Comparison of ENCODE assay signal across 15 mouse cellular contexts in the genomic region with DNA sequence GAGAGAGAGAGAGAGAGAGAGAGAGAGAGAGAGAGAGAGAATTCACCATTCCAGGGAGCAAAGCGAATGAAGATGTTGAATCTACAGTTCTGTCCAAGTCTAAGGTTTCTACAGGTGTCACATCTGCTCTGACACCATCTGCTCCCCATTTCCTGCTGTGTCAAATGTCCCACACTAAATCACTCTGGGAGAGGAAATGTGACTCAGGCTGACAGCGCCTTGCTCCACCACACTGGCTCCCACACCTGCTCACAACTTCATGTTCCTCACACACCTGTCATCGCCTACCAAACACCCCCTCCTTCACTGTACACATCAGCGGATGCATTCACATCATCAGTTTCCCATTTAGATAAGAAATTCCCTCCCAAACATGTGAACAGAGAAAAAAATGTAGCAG.
A peak's percentile ranks its signal among the peaks of the same experiment; 100 is the strongest.
DNase-seq lines count a peak whose midpoint lies in the region; ATAC-seq and TF ChIP-seq lines count a peak whose summit lies in the region.
"Had no signal": no experiment of that assay in that cellular context is flagged by ENCODE, and none has a peak within 500 bp of the region (broad histone marks: within the 10 kb centered on the region; RNA-seq: fewer than 3 reads in every experiment).

No protein-coding gene starts in this region.

- H3K4me3 ChIP-seq in kidney, embryonic 14.5 days (ENCODE audit: low read length), result no peak overlapping the region
- H3K4me3 ChIP-seq in kidney, adult 2 months (ENCODE audit: insufficient read depth, low read depth, low read length), result no peak overlapping the region
- no peak overlapping the region for H3K4me3 ChIP-seq in CH12.LX (replicated peaks in 1 of 3; ENCODE audit: low read depth in 2 of 3, low read length in 2 of 3, poor library complexity in 1 of 3)
- no peak overlapping the region for H3K4me3 ChIP-seq in limb, embryonic 10.5 days
- no peak overlapping the region for H3K4me3 ChIP-seq in forebrain, embryonic 16.5 days (replicated peaks; ENCODE audit: low read length)
- H3K4me3 ChIP-seq in intestine, embryonic 16.5 days (ENCODE audit: low read length), result no peak overlapping the region
- H3K4me3 ChIP-seq: erythroblast, embryonic 14.5 days; midbrain, embryonic 12.5 days had no signal

- H3K9ac ChIP-seq in kidney, embryonic 14.5 days (ENCODE audit: low read depth, low read length), result no peak overlapping the region
- H3K9ac ChIP-seq in CH12.LX (ENCODE audit: insufficient read depth, low read depth), result no peak overlapping the region
- no peak overlapping the region for H3K9ac ChIP-seq in forebrain, embryonic 16.5 days (replicated peaks; ENCODE audit: low read depth, low read length)
- H3K9ac ChIP-seq in intestine, embryonic 16.5 days (ENCODE audit: low read depth, low read length), result no peak overlapping the region
- H3K9ac ChIP-seq: midbrain, embryonic 12.5 days had no signal

- ATAC-seq in kidney, embryonic 14.5 days (ENCODE audit: low FRiP score, low TSS enrichment), result peak; percentile 66
- no peak for ATAC-seq in forebrain, embryonic 16.5 days
- no peak for ATAC-seq in intestine, embryonic 16.5 days
- ATAC-seq: intestine, postnatal 0 days; lung, postnatal 0 days had no signal

- in situ Hi-C loops in CH12.LX (cut with MboI; ENCODE audit: low pct_ligation_motif_present, low pct_unique_long_range_greater_than_20kb, low sequenced_read_pairs), result no loop called here

- TF ChIP-seq EP300 in CH12.LX (IDR thresholded peaks at IDR 0.05; ENCODE audit: low read length), result peak; percentile 76; the same call in 1 of the 2 replicates

- TF ChIP-seq CTCF in kidney, adult 2 months (conservative IDR thresholded peaks at IDR 0.05; ENCODE audit: insufficient read depth, insufficient read length, low read depth, low read length), result no peak
- no peak for TF ChIP-seq CTCF in CH12.LX (conservative IDR thresholded peaks at IDR 0.05 in 1 of 2, IDR thresholded peaks at IDR 0.05 in 1 of 2; ENCODE audit: low read depth in 2 of 2, low read length in 2 of 2)

- H3K9me3 ChIP-seq in kidney, embryonic 14.5 days (ENCODE audit: control insufficient read depth, low read length), result no peaks in the 10 kb centered on the region
- no peaks in the 10 kb centered on the region for H3K9me3 ChIP-seq in CH12.LX (replicated peaks; ENCODE audit: low read length)
- no peaks in the 10 kb centered on the region for H3K9me3 ChIP-seq in limb, embryonic 10.5 days (replicated peaks)
- H3K9me3 ChIP-seq in forebrain, embryonic 16.5 days (ENCODE audit: control insufficient read depth, low read length), result no peaks in the 10 kb centered on the region
- H3K9me3 ChIP-seq in intestine, embryonic 16.5 days (ENCODE audit: control insufficient read depth, low read length), result no peaks in the 10 kb centered on the region
- H3K9me3 ChIP-seq: midbrain, embryonic 12.5 days had no signal

- 27% methylated on average over 4 of the region's 4 CpGs for WGBS in kidney, embryonic 14.5 days
- 28% methylated on average over 4 of the region's 4 CpGs for WGBS in kidney, adult 2 months
- 44% methylated on average over 4 of the region's 4 CpGs for WGBS in limb, embryonic 10.5 days
- WGBS in forebrain, embryonic 16.5 days, result 79% methylated on average over 4 of the region's 4 CpGs
- 73% methylated on average over 4 of the region's 4 CpGs for WGBS in intestine, embryonic 16.5 days

- TF ChIP-seq RAD21 in CH12.LX (IDR thresholded peaks at IDR 0.05; ENCODE audit: low read depth, low read length), result no peak

- H3K4me1 ChIP-seq in kidney, embryonic 14.5 days (ENCODE audit: control insufficient read depth, insufficient read depth, low read length), result peaks cover 22% of the 10 kb centered on the region
- no peaks in the 10 kb centered on the region for H3K4me1 ChIP-seq in kidney, adult 2 months (ENCODE audit: control insufficient read depth, insufficient read depth, low read length)
- H3K4me1 ChIP-seq in CH12.LX (ENCODE audit: control insufficient read depth in 1 of 2, insufficient read depth in 2 of 2), result peaks cover 0 to 29% of the 10 kb centered on the region in 2 experiments; a peak in 2 of 4 replicates
- H3K4me1 ChIP-seq in limb, embryonic 10.5 days, result peaks cover 21% of the 10 kb centered on the region
- peaks cover 8% of the 10 kb centered on the region for H3K4me1 ChIP-seq in forebrain, embryonic 16.5 days (replicated peaks; ENCODE audit: control insufficient read depth, insufficient read depth, low read length)
- H3K4me1 ChIP-seq in intestine, embryonic 16.5 days (ENCODE audit: control insufficient read depth, insufficient read depth, low read length), result no peaks in the 10 kb centered on the region

- DNase-seq in kidney, adult 2 months, result no peak
- peak; percentile 59 for DNase-seq in CH12.LX (ENCODE audit: extremely low read depth)
- DNase-seq in limb, embryonic 10.5 days (ENCODE audit: low spot score), result peak; percentile 65
- peak; percentile 53 for DNase-seq in thymus, postnatal 14 days
- DNase-seq: adrenal gland, adult 2 months; cerebellum, postnatal 25 days; heart, postnatal 36 days; right cerebral cortex, postnatal 25 days had no signal

- H3K27ac ChIP-seq in kidney, embryonic 14.5 days (ENCODE audit: low read depth, low read length), result no peak overlapping the region
- no peak overlapping the region for H3K27ac ChIP-seq in kidney, adult 2 months (ENCODE audit: insufficient read depth, low read depth, low read length)
- H3K27ac ChIP-seq in CH12.LX (ENCODE audit: insufficient read depth, low read depth), result no peak overlapping the region
- H3K27ac ChIP-seq in limb, embryonic 10.5 days, result no peak overlapping the region
- H3K27ac ChIP-seq in forebrain, embryonic 16.5 days (ENCODE audit: low read length), result no peak overlapping the region
- no peak overlapping the region for H3K27ac ChIP-seq in intestine, embryonic 16.5 days (ENCODE audit: low read length)
- H3K27ac ChIP-seq: midbrain, embryonic 12.5 days had no signal

- H3K27me3 ChIP-seq in kidney, embryonic 14.5 days (ENCODE audit: control insufficient read depth, insufficient read depth, low read length), result no peaks in the 10 kb centered on the region
- no peaks in the 10 kb centered on the region for H3K27me3 ChIP-seq in kidney, adult 2 months (replicated peaks; ENCODE audit: control insufficient read depth, insufficient read depth, low read length)
- no peaks in the 10 kb centered on the region for H3K27me3 ChIP-seq in CH12.LX (replicated peaks)
- H3K27me3 ChIP-seq in limb, embryonic 10.5 days (ENCODE audit: low read depth, poor library complexity, severe bottlenecking), result peaks cover 17% of the 10 kb centered on the region
- H3K27me3 ChIP-seq in forebrain, embryonic 16.5 days (replicated peaks; ENCODE audit: control insufficient read depth, insufficient read depth, low read length), result no peaks in the 10 kb centered on the region
- H3K27me3 ChIP-seq in intestine, embryonic 16.5 days (replicated peaks; ENCODE audit: control insufficient read depth, insufficient read depth, low read length), result no peaks in the 10 kb centered on the region
- H3K27me3 ChIP-seq: midbrain, embryonic 12.5 days had no signal

- H3K36me3 ChIP-seq in kidney, embryonic 14.5 days (ENCODE audit: control insufficient read depth, insufficient read depth, low read length), result no peaks in the 10 kb centered on the region
- no peaks in the 10 kb centered on the region for H3K36me3 ChIP-seq in kidney, adult 2 months (ENCODE audit: control insufficient read depth, insufficient read depth, low read length)
- H3K36me3 ChIP-seq in CH12.LX (replicated peaks in 1 of 2; ENCODE audit: control insufficient read depth in 1 of 2, insufficient read depth in 1 of 2, low read length in 1 of 2), result no peaks in the 10 kb centered on the region
- no peaks in the 10 kb centered on the region for H3K36me3 ChIP-seq in limb, embryonic 10.5 days
- H3K36me3 ChIP-seq in forebrain, embryonic 16.5 days (ENCODE audit: control insufficient read depth, insufficient read depth), result no peaks in the 10 kb centered on the region
- H3K36me3 ChIP-seq in intestine, embryonic 16.5 days (ENCODE audit: control insufficient read depth, insufficient read depth, low read length), result no peaks in the 10 kb centered on the region
- H3K36me3 ChIP-seq: midbrain, embryonic 12.5 days had no signal

- dilution Hi-C loops in CH12.LX (cut with MboI; ENCODE audit: extremely low pct_ligation_motif_present, extremely low pct_unique_long_range_greater_than_20kb, low sequenced_read_pairs), result no loop called here

- H3K79me2 ChIP-seq in CH12.LX (replicated peaks; ENCODE audit: control insufficient read depth, extremely low read depth, insufficient read depth, poor library complexity, severe bottlenecking), result no peaks in the 10 kb centered on the region

- H3K4me2 ChIP-seq in kidney, embryonic 14.5 days (replicated peaks; ENCODE audit: low read depth, low read length), result no peak overlapping the region
- H3K4me2 ChIP-seq in CH12.LX (ENCODE audit: insufficient read depth, low read depth, poor library complexity, severe bottlenecking), result no peak overlapping the region
- H3K4me2 ChIP-seq in forebrain, embryonic 16.5 days (ENCODE audit: low read length), result no peak overlapping the region
- no peak overlapping the region for H3K4me2 ChIP-seq in intestine, embryonic 16.5 days (ENCODE audit: low read depth, low read length)
- H3K4me2 ChIP-seq: midbrain, embryonic 12.5 days had no signal

- no peak for TF ChIP-seq POLR2A in kidney, adult 2 months (IDR thresholded peaks at IDR 0.05; ENCODE audit: low read depth, low read length)
- TF ChIP-seq POLR2A in CH12.LX (IDR thresholded peaks at IDR 0.05; ENCODE audit: low read depth, low read length), result no peak

TF ChIP-seq in CH12.LX, 34 proteins besides CTCF, POLR2A, EP300 and RAD21 (continues in another document):
- TF ChIP-seq BHLHE40 (IDR thresholded peaks at IDR 0.05; ENCODE audit: low read depth, low read length), result peak; percentile 20; the same call in 1 of the 2 replicates
- no peak for TF ChIP-seq UBTF (IDR thresholded peaks at IDR 0.05; ENCODE audit: low read depth, low read length)
- TF ChIP-seq IRF4 (IDR thresholded peaks at IDR 0.05; ENCODE audit: low read depth, low read length), result 0 out of 2 replicates have a peak, but pooled peaks have one; percentile 38
- no peak for TF ChIP-seq ZKSCAN1 (IDR thresholded peaks at IDR 0.05; ENCODE audit: borderline replicate concordance, low read depth, low read length)
- no peak for TF ChIP-seq SMC3 (IDR thresholded peaks at IDR 0.05; ENCODE audit: low read depth, low read length)
- no peak for TF ChIP-seq SIN3A (IDR thresholded peaks at IDR 0.05; ENCODE audit: low read length)
- TF ChIP-seq JUND (conservative IDR thresholded peaks at IDR 0.05; ENCODE audit: low read depth, low read length), result peak; percentile 34; the same call in 1 of the 2 replicates
- peak; percentile 87 for TF ChIP-seq TCF12 (IDR thresholded peaks at IDR 0.05; ENCODE audit: low read depth, low read length)
- TF ChIP-seq GABPA (IDR thresholded peaks at IDR 0.05; ENCODE audit: insufficient replicate concordance, low read depth, low read length), result no peak
- no peak for TF ChIP-seq MAX (IDR thresholded peaks at IDR 0.05; ENCODE audit: low read length)
- peak; percentile 64 for TF ChIP-seq ETS1 (conservative IDR thresholded peaks at IDR 0.05; ENCODE audit: low read depth, low read length)
- TF ChIP-seq MAZ (IDR thresholded peaks at IDR 0.05; ENCODE audit: low read depth, low read length), result no peak
- no peak for TF ChIP-seq MXI1 (IDR thresholded peaks at IDR 0.05; ENCODE audit: low read depth, low read length)
- TF ChIP-seq HCFC1 (IDR thresholded peaks at IDR 0.05; ENCODE audit: low read depth, low read length), result no peak
